Mouse (Mus musculus) left cerebral cortex, adult 2 months (tissue): ENCODE measurements around the gene Celf6. TPM values are rescaled to one million over a fixed set of nuclear protein-coding genes. Genes with fewer than 3 reads are reported as not detected.

Experiments
- DNase-seq, 2 experiments: peaks; one replicate each; pipeline ENCODE4 v3.0.0; 2021 to 2022; ENCODE audit warnings: low spot score in 2 of 2, mixed read lengths in 1 of 2; ENCODE audit errors: extremely low spot score in 1 of 2
- H3K27ac ChIP-seq: fragments of 200-600 bp; 2 replicates; pipeline ENCODE4 v1.8.1; 2022
- H3K4me3 ChIP-seq: fragments of 200-600 bp; 2 replicates; pipeline ENCODE4 v1.8.1; 2022
- CTCF ChIP-seq: fragments of 200-600 bp; IDR thresholded peaks from 2 replicates; pipeline ENCODE4 v1.8.1; 2022; ENCODE audit warnings: antibody characterized with exemption, mild to moderate bottlenecking, moderate library complexity
- intact Hi-C: fragments of 180-260 bp; cut with DNase I; formaldehyde crosslinking; loops from one replicate; pipeline ENCODE4 v1.15.1; 2025
- total RNA-seq, 2 experiments: library from RNA; stranded (reverse); gene quantifications; 2 replicates each; pipeline ENCODE4 v1.2.3; 2021

Celf6 gene
- total RNA-seq, 2 experiments from 2014 or later = 28.8 to 30.6 TPM

GRCm38 (mm10) chr9:59548961-59549487, 28.7 kb upstream of the Celf6 start:
- TF ChIP-seq CTCF = no peak
- intact Hi-C loops = no loop called here
- no peak overlapping the region for H3K4me3 ChIP-seq
- H3K27ac ChIP-seq = no peak overlapping the region
- DNase-seq = no peak

GRCm38 (mm10) chr9:59550077-59550476, 27.6 kb upstream of the Celf6 start:
- Histone ChIP-seq H3K27ac (peak overlapping the region; percentile 45), H3K4me3 (no peak overlapping the region)
- intact Hi-C loops = loop anchor here (5.0 kb wide), 1 partner anchor 118 kb away; no protein-coding TSS in a partner anchor
- DNase-seq = no peak
- no peak for TF ChIP-seq CTCF

GRCm38 (mm10) chr9:59551017-59551416, 26.7 kb upstream of the Celf6 start:
- H3K27ac ChIP-seq = peak overlapping the region; percentile 45
- no peak for TF ChIP-seq CTCF
- no peak for DNase-seq
- intact Hi-C loops = loop anchor here (5.0 kb wide), 1 partner anchor 119 kb away; no protein-coding TSS in a partner anchor
- no peak overlapping the region for H3K4me3 ChIP-seq

DNA sequence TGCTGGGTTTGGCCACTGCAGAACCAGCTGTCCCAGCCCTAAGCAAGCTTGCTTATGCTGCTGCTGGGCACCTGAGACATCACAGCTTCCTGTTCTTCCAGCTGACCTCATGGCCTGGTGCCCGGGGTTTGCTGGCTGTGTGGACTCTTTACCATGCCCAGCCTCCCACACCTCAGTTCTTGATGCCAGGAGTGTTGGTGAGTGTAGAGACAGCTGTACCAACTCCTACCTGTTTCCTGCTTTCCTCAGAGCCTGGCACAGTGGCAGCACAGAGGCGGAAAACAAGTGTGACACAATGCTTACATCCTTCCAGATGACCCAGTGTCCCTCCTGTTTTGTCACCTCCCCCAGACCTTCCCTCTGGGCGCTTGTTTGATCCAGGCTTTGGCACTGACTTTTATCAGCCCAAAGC, 26.1 kb upstream of the Celf6 start:
- DNase-seq = peak; percentile 42 to 72
- no peak overlapping the region; the same call in 1 of the 2 replicates for H3K27ac ChIP-seq
- intact Hi-C loops = loop anchor here (5.0 kb wide), 1 partner anchor 119 kb away; no protein-coding TSS in a partner anchor
- H3K4me3 ChIP-seq = no peak overlapping the region
- TF ChIP-seq CTCF = no peak

DNA sequence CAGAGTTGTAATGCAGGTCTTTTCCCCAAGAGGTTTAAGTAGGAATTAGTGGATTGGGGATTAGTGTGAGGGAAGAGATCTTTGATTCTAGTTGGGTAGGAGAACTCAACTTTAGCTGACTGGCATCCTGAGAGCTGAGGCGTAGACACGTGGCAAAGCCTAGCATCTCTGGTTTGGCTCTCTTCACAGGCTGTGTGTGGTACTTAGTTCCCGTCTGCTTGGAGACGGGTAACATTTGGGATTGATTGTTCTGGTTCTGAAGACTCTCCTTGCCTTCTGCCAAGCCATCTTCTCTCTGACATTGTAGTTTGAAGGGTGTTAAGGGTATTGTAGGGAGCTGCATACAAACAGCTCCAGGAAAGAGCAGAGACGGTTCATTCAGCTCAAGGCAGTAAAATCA, 25.1 kb upstream of the Celf6 start:
- no peak for TF ChIP-seq CTCF
- intact Hi-C loops = loop anchor here (5.0 kb wide), 1 partner anchor 120 kb away; no protein-coding TSS in a partner anchor
- DNase-seq = no peak
- H3K4me3 ChIP-seq = no peak overlapping the region
- H3K27ac ChIP-seq = no peak overlapping the region

- no peak overlapping the region for H3K4me3 ChIP-seq
- no peak for DNase-seq
- H3K27ac ChIP-seq = no peak overlapping the region
- intact Hi-C loops = loop anchor here (5.0 kb wide), 1 partner anchor 121 kb away; no protein-coding TSS in a partner anchor
- no peak for TF ChIP-seq CTCF
Measured at GRCm38 (mm10) chr9:59553719-59554118, 24.0 kb upstream of the Celf6 start.

DNA sequence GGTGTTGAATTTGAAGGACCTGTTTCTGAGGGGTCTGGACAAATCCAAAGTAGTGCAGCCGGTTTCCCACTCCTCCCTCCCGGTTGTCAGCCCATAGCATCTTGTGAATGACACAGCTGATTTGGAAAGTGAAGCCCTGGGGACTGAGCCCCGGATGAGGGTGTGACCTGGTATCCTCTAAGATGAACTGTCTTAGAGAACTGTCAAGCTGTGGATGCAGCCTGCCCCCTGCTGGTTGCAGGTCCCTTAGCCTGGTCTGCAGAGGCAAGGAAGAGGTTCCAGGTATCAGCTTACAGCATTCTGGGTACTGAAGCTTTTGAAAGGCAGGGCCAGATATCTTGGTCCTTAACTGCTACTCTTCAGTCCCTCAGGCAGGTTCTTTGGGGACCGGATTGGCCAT, 12.1 kb upstream of the Celf6 start:
- TF ChIP-seq CTCF = peak; percentile 85
- intact Hi-C loops = no loop called here
- H3K4me3 ChIP-seq = no peak overlapping the region
- DNase-seq = peak; percentile 66 to 70
- H3K27ac ChIP-seq = no peak overlapping the region

- peak; percentile 74 for TF ChIP-seq CTCF
- peak; percentile 61 to 62 for DNase-seq
- H3K27ac ChIP-seq = no peak overlapping the region
- no peak overlapping the region for H3K4me3 ChIP-seq
- intact Hi-C loops = loop anchor here (1.0 kb wide), 1 partner anchor 17 kb away; no protein-coding TSS in a partner anchor
Measured at GRCm38 (mm10) chr9:59567111-59567510, 10.6 kb upstream of the Celf6 start.

GRCm38 (mm10) chr9:59571852-59572251, 5.9 kb upstream of the Celf6 start:
- H3K27ac ChIP-seq = no peak overlapping the region
- H3K4me3 ChIP-seq = no peak overlapping the region
- intact Hi-C loops = no loop called here
- TF ChIP-seq CTCF = no peak
- no peak for DNase-seq

DNA sequence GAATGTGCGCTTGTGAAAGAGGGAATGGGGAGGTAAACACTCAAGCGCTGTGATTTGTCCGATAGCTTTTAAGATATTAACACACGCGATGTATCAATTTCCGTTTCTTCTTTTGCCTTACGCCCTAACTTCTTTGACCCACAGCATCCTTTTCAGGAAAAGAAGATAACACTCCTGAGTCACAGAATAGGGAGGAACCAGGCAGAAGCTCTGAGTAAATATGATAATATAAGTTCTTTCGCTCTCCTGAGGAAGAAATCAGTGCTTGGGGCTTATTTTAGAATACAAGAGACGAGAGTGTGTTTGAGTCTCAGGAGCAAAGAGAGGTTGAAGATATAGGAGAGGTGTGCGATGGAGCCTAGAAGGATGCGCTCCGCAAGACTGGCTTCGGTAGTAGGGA, 316 bp upstream of the Celf6 start:
- peak overlapping the region; percentile 60 for H3K4me3 ChIP-seq
- no peak for DNase-seq
- intact Hi-C loops = no loop called here
- peak overlapping the region; percentile 77 for H3K27ac ChIP-seq
- no peak for TF ChIP-seq CTCF

- intact Hi-C loops = no loop called here
- no peak for TF ChIP-seq CTCF
- peak overlapping the region; percentile 63 for H3K27ac ChIP-seq
Measured at GRCm38 (mm10) chr9:59578505-59578867, 769 bp downstream of the Celf6 start.

DNA sequence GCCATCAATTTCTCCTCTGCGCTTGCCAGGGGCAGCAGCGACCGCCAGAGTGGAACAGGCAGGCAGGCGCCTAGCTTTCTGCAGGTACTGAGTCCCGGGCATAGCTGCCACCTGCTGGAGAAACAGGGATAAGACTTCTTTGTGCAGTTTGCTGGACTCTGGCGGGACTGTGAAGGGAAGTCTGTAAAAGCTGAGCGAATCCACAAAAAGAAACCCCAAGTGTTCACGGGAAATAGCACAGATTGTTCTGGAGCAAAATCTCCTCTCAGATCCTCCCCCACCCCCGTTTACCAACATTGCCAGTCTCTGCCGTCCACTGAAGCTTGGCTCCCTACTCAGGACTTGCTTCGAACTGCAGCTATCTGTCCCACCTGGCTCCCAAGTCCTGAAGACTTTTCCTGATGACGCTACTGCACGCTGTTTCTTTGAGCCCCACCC, 7.2 kb downstream of the Celf6 start:
- Histone ChIP-seq H3K27ac (no peak overlapping the region), H3K4me3 (no peak overlapping the region)
- TF ChIP-seq CTCF = peak; percentile 90
- peak; percentile 77 to 78 for DNase-seq
- intact Hi-C loops = loop anchor here (1.0 to 5.0 kb wide), 2 partner anchors 18 to 228 kb away; no protein-coding TSS in a partner anchor

More at GRCm38 (mm10) chr9:59578505-59578867, 769 bp downstream of the Celf6 start:
- DNase-seq = no peak
- H3K4me3 ChIP-seq = peak overlapping the region; percentile 60

DNA sequence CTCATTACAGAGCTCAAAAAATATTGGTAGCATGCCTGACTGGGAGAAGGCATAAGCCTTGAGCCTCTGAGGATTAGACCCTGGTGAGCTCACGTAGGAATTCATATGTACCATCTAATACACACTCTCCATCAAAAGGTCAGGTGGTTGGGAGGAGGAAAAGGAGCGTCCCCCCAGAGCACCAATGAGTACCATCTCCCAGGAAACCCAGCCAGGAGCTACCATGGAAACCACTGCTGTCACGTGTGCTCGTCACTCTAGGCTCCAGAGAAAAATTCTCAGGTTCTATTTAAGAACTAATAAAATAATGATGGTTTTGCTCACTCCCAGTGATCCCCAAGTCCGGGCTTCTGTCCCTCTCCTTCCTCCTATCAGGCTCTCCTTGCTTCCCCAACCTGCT, 10.5 kb downstream of the Celf6 start:
- Histone ChIP-seq H3K27ac (peak overlapping the region; percentile 91), H3K4me3 (no peak overlapping the region)
- no peak for TF ChIP-seq CTCF
- DNase-seq = no peak
- intact Hi-C loops = no loop called here
